Mouse (Mus musculus): ENCODE results near the gene Med18.
"Not testable (repeated sequence)": the region's sequence is repeated elsewhere in the genome, so short reads cannot be mapped to it uniquely, and the experiment has no call there.

Gene Med18

GRCm38 (mm10) chr4:132482104-132482503, 18.4 kb upstream of the Med18 start:
- not testable (repeated sequence) for DNase-seq (ENCODE audit: low read depth, low spot score)

GRCm38 (mm10) chr4:132477833-132478232, 14.1 kb upstream of the Med18 start:
- no peak for DNase-seq (ENCODE audit: low read depth, low spot score)

GRCm38 (mm10) chr4:132475895-132476878, 12.5 kb upstream of the Med18 start:
- DNase-seq (ENCODE audit: low read depth, low spot score), result no peak

- no peak for DNase-seq (ENCODE audit: low read depth, low spot score)
Measured at GRCm38 (mm10) chr4:132474631-132475030, 10.9 kb upstream of the Med18 start.

GRCm38 (mm10) chr4:132473411-132473810, 9.7 kb upstream of the Med18 start:
- DNase-seq (ENCODE audit: low read depth, low spot score), result no peak

- no peak for DNase-seq (ENCODE audit: low read depth, low spot score)
Measured at GRCm38 (mm10) chr4:132469873-132470272, 6.2 kb upstream of the Med18 start.

- no peak for DNase-seq (ENCODE audit: low read depth, low spot score)
Measured at GRCm38 (mm10) chr4:132464255-132464613, 513 bp upstream of the Med18 start.

- DNase-seq (ENCODE audit: low read depth, low spot score), result no peak
Measured at GRCm38 (mm10) chr4:132462836-132463235, 885 bp downstream of the Med18 start.

GRCm38 (mm10) chr4:132460225-132460624, 3.5 kb downstream of the Med18 start:
- DNase-seq (ENCODE audit: low read depth, low spot score), result no peak

GRCm38 (mm10) chr4:132455561-132455960, 8.2 kb downstream of the Med18 start:
- no peak for DNase-seq (ENCODE audit: low read depth, low spot score)

GRCm38 (mm10) chr4:132455146-132455545, 8.6 kb downstream of the Med18 start:
- no peak for DNase-seq (ENCODE audit: low read depth, low spot score)

GRCm38 (mm10) chr4:132454216-132454615, 9.5 kb downstream of the Med18 start:
- no peak for DNase-seq (ENCODE audit: low read depth, low spot score)

- no peak for DNase-seq (ENCODE audit: low read depth, low spot score)
Measured at GRCm38 (mm10) chr4:132449778-132450177, 13.9 kb downstream of the Med18 start.

- DNase-seq (ENCODE audit: low read depth, low spot score), result no peak
Measured at GRCm38 (mm10) chr4:132446105-132446504, 17.6 kb downstream of the Med18 start.

GRCm38 (mm10) chr4:132444516-132444915, 19.2 kb downstream of the Med18 start:
- no peak for DNase-seq (ENCODE audit: low read depth, low spot score)

GRCm38 (mm10) chr4:132437857-132438256, 25.9 kb downstream of the Med18 start:
- DNase-seq (ENCODE audit: low read depth, low spot score), result no peak

- no peak for DNase-seq (ENCODE audit: low read depth, low spot score)
Measured at GRCm38 (mm10) chr4:132432717-132433372, 30.9 kb downstream of the Med18 start.

GRCm38 (mm10) chr4:132428022-132428542, 35.6 kb downstream of the Med18 start:
- no peak for DNase-seq (ENCODE audit: low read depth, low spot score)

- DNase-seq (ENCODE audit: low read depth, low spot score), result no peak
Measured at GRCm38 (mm10) chr4:132427493-132427892, 36.2 kb downstream of the Med18 start.

- no peak for DNase-seq (ENCODE audit: low read depth, low spot score)
Measured at GRCm38 (mm10) chr4:132426021-132426420, 37.7 kb downstream of the Med18 start.

GRCm38 (mm10) chr4:132424765-132425164, 39.0 kb downstream of the Med18 start:
- DNase-seq (ENCODE audit: low read depth, low spot score), result no peak
